Mouse (Mus musculus) kidney, postnatal 0 days (tissue): ENCODE data around the gene Slc35e2. TPM values are rescaled to one million over a fixed set of nuclear protein-coding genes. Genes with fewer than 3 reads are reported as not detected.

Experiments
- ATAC-seq: fragments of 200-750 bp; cut with Nextera tagmentation; replicated peaks from 2 replicates; pipeline ENCODE4 v1.8.0; 2017; ENCODE audit warnings: low read depth, moderate number of reproducible peaks, moderate TSS enrichment, moderate library complexity; ENCODE audit not compliant: low FRiP score
- DNase-seq: peaks from one replicate; pipeline ENCODE4 v3.0.0-alpha.2; 2016; ENCODE audit warnings: low spot score
- H3K27ac ChIP-seq: fragments of 300-500 bp; sonication (generic); 2 replicates; pipeline ENCODE4 v1.5.1; 2014; ENCODE audit warnings: mild to moderate bottlenecking
- H3K27me3 ChIP-seq: fragments of 300-500 bp; sonication (generic); 2 replicates; pipeline ENCODE4 v1.6.1; 2014; ENCODE audit warnings: low read length, mixed read lengths; ENCODE audit not compliant: insufficient read depth
- H3K36me3 ChIP-seq: fragments of 300-500 bp; sonication (generic); 2 replicates; pipeline ENCODE4 v1.6.1; 2014; ENCODE audit warnings: low read length, mixed read lengths; ENCODE audit not compliant: insufficient read depth
- H3K4me1 ChIP-seq: fragments of 300-500 bp; sonication (generic); replicated peaks from 2 replicates; pipeline ENCODE4 v1.6.1; 2014; ENCODE audit warnings: antibody characterized with exemption, low read length, mixed read lengths; ENCODE audit not compliant: insufficient read depth
- H3K4me2 ChIP-seq: fragments of 300-500 bp; sonication (generic); 2 replicates; pipeline ENCODE4 v1.6.1; 2014; ENCODE audit warnings: mild to moderate bottlenecking, low read length, moderate library complexity, mixed read lengths
- H3K4me3 ChIP-seq: fragments of 300-500 bp; sonication (generic); replicated peaks from 2 replicates; pipeline ENCODE4 v1.5.1; 2014; ENCODE audit warnings: low read depth, low read length
- H3K9ac ChIP-seq: fragments of 300-500 bp; sonication (generic); 2 replicates; pipeline ENCODE4 v1.6.1; 2014; ENCODE audit warnings: low read depth, low read length
- H3K9me3 ChIP-seq: fragments of 300-500 bp; sonication (generic); replicated peaks from 2 replicates; pipeline ENCODE4 v1.6.1; 2016; ENCODE audit warnings: low read length, inconsistent platforms, mixed read lengths
- CTCF ChIP-seq: IDR thresholded peaks from 2 replicates; pipeline ENCODE4 v1.5.1; 2016; ENCODE audit warnings: antibody characterized with exemption, low read depth, mild to moderate bottlenecking, moderate library complexity
- WGBS: fragments of 180-500 bp; shearing (Covaris S2); extraction: QIAGEN DNeasy Blood & Tissue Kit; methylation state at CpG from one replicate; pipeline ENCODE4 v1.1.7; 2014; 5-methylcytosine and 5-hydroxymethylcytosine counted together
- polyA plus RNA-seq: library from polyadenylated mRNA; unstranded; fragments of >200 nt; fragmentation: Nextera tagmentation; extraction: Ambion mirVana; gene quantifications from 2 replicates; pipeline ENCODE4 v1.2.1, GENCODE M21; 2015

Gene Slc35e2
- polyA plus RNA-seq, 1 experiment from 2014 or later = 6.6 TPM

DNA sequence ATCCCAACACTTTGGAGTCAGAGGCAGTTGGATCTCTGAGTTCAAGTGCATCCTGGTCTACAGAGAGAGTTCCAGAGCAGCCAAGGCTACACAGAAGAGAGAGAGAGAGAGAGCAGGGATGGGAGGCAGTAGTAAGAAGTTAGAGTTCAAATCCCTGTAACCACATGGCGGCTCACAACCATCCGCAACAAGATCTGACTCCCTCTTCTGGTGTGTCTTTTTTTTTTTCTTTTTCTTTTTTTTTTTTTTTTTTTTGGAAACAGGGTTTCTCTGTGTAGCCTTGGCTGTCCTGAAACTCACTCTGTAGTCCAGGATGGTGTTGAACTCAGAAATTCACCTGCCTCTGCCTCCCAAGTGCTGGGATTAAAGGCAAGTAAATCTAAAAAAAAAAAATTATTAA, 70.9 kb downstream of the Slc35e2 start:
- no peak overlapping the region for H3K4me2 ChIP-seq
- 54% methylated on average over 2 of the region's 2 CpGs for WGBS
- DNase-seq (no peak), ATAC-seq (no peak)
- no peaks in the 10 kb centered on the region for H3K27me3 ChIP-seq
- TF ChIP-seq CTCF = no peak
- no peak overlapping the region for H3K9ac ChIP-seq
- H3K9me3 ChIP-seq = no peaks in the 10 kb centered on the region
- H3K36me3 ChIP-seq = no peaks in the 10 kb centered on the region
- H3K4me3 ChIP-seq = no peak overlapping the region
- H3K4me1 ChIP-seq = peaks cover 5% of the 10 kb centered on the region
- H3K27ac ChIP-seq = no peak overlapping the region

Other genes with a start within 250 kb of the Slc35e2 start
- gene Prkcz, start 240.1 kb upstream of the Slc35e2 start, polyA plus RNA-seq = 20.2 and 22.4 TPM in 2 replicates
- gene Gabrd, start 203.3 kb upstream of the Slc35e2 start, polyA plus RNA-seq = 0.17 and 0.29 TPM in 2 replicates
- gene Cfap74, start 192.2 kb upstream of the Slc35e2 start, polyA plus RNA-seq = 0.62 and 0.74 TPM in 2 replicates
- gene Tmem52, start 132.3 kb upstream of the Slc35e2 start, polyA plus RNA-seq = 6.5 and 7.3 TPM in 2 replicates
- 376 and 406 TPM in 2 replicates for gene Gnb1, start 110.1 kb upstream of the Slc35e2 start, polyA plus RNA-seq
- 76.8 and 83.0 TPM in 2 replicates for gene Nadk, start 39.0 kb upstream of the Slc35e2 start, polyA plus RNA-seq
- 60.0 and 65.4 TPM in 2 replicates for gene Cdk11b, start 23.4 kb downstream of the Slc35e2 start, polyA plus RNA-seq
- gene Gm10563, start 44.0 kb downstream of the Slc35e2 start, polyA plus RNA-seq = not detected in 2 replicates
- gene Mmp23, start 52.0 kb downstream of the Slc35e2 start, polyA plus RNA-seq = 77.2 and 80.3 TPM in 2 replicates
- 19.6 and 21.0 TPM in 2 replicates for gene Mib2, start 67.8 kb downstream of the Slc35e2 start, polyA plus RNA-seq
- 9.1 and 12.1 TPM in 2 replicates for gene Fndc10, start 92.9 kb downstream of the Slc35e2 start, polyA plus RNA-seq
- gene Ssu72, start 103.4 kb downstream of the Slc35e2 start, polyA plus RNA-seq = 151 and 159 TPM in 2 replicates
- 0.47 and 0.68 TPM in 2 replicates for gene Tmem240, start 133.4 kb downstream of the Slc35e2 start, polyA plus RNA-seq
- 92.1 and 92.2 TPM in 2 replicates for gene Atad3a, start 159.7 kb downstream of the Slc35e2 start, polyA plus RNA-seq
- 14.8 and 16.4 TPM in 2 replicates for gene Vwa1, start 173.3 kb downstream of the Slc35e2 start, polyA plus RNA-seq
- gene Tmem88b, start 184.5 kb downstream of the Slc35e2 start, polyA plus RNA-seq = 0.16 and 0.22 TPM in 2 replicates
- gene Ankrd65, start 189.0 kb downstream of the Slc35e2 start, polyA plus RNA-seq = 0.28 and 0.29 TPM in 2 replicates
- 283 and 294 TPM in 2 replicates for gene Mrpl20, start 201.5 kb downstream of the Slc35e2 start, polyA plus RNA-seq
- 103 and 109 TPM in 2 replicates for gene Ccnl2, start 211.1 kb downstream of the Slc35e2 start, polyA plus RNA-seq
- gene Aurkaip1, start 229.9 kb downstream of the Slc35e2 start, polyA plus RNA-seq = 169 and 171 TPM in 2 replicates
- 100 and 111 TPM in 2 replicates for gene Mxra8, start 238.3 kb downstream of the Slc35e2 start, polyA plus RNA-seq
- gene Dvl1, start 246.0 kb downstream of the Slc35e2 start, polyA plus RNA-seq = 9.9 and 16.6 TPM in 2 replicates